Mouse (Mus musculus) T-helper 2 cell (primary cell): ENCODE data around the gene Hdgfl2.

Experiments used
- in situ Hi-C: fragments of 300-600 bp; cut with MboI, MseI; formaldehyde crosslinking; loops from one replicate; pipeline ENCODE4 v1.15.1; 2025; ENCODE audit warnings: high pct_unique_total_duplicates

Hdgfl2 gene

DNA sequence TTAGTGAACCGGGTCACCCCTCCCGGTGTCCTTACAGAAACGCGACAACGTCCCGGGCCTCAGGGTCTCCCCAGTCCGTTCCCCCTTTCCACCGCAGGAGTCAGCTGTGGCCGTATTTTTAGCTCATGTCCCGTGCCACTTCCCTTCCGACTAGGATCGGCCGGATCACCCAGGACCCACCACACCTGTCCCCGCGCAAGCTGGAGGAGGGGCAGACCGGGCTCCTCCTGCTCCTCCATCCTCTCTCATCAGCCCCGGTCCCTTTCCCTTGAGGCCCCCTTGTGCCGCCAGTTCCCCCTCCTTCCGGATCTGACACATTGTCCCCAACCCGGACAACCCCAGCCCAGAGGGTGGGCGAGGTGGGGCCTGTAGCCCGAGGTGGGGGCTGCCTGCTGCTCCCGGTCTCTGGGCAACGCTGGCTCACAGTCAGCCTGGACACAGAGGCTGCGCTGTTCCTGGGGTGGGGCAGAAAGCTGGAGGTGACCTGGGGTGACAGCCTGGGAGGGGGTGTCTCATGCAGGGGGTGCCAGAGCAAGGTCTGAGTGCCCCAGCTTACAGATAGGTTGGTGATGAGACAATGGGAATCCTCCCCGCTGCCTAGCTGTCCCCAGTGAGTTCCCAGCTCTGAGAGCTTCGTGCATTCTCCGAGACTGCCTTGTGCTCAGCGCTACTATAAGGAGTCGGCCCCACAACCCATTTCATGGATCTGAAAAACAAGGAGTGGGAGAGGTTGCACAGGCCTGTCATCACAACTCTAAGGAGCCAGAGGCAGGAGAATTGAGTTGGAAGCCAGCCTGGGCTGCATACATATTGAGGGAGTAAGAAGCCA, 69.6 kb downstream of the Hdgfl2 start:
- in situ Hi-C loops, result no loop called here

DNA sequence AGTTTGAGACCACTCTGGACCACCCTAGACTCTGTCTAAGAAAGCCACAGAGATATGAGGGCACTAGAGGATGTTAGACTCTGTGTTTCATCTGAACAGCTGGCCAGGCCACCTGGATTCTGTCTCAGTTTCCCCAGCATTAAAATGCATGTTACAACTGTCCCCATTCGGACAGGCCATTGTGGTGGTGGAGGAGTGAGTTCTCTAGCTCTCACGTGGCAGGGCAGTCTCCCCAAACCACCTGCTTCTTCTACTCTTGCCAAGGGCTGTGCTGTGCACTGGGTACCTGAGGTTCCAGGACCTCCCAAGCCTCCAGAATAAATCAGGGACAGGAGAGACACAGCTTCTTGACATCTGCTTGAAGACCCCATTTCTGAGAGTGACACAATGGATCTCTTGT, 70.5 kb downstream of the Hdgfl2 start:
- in situ Hi-C loops, result no loop called here
